Mouse (Mus musculus): ENCODE data around the gene Itpa.

Gene Itpa

DNA sequence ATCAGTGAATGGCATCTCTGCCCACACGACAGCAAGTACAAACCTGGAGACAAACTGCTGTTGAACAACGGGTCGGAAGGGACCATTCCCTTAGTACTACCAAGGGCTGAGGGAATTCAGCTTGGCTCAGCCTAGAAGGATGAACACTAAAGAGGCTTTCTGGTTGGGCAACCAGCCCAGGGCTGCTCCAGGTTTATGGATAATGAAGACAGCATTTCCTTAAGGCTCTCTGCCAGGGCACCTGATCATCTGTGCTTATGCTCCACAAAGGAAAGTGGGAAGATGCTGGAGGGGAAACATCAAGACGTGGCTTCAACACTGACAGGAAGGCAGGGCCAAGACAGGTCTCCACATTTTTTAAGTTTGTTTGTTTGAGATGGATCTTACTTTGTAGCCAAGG lies 57.0 kb downstream of the Itpa start:
- DNase-seq (ENCODE audit: low spot score in 2 of 2) = no peak

DNA sequence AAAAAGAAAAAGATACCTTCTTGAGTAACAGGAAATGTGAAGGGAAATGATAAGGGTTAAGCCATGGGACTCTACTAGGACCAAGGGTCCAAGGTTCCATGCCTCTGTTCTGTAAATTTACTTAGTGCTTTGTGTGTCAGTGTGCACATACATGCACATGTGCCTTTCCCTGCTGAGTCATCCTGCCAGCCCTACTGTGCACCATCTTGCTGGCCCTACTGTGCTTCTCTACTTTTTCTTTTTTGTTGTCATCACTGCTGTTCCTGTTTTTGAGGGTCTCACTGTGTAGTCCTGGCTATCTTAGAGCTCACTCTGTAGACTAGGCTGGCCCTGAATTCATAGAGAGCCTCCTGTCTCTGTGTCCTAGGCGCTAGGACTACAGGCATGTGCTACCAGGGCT lies 60.3 kb downstream of the Itpa start:
- DNase-seq (ENCODE audit: low spot score in 2 of 2) = no peak

DNA sequence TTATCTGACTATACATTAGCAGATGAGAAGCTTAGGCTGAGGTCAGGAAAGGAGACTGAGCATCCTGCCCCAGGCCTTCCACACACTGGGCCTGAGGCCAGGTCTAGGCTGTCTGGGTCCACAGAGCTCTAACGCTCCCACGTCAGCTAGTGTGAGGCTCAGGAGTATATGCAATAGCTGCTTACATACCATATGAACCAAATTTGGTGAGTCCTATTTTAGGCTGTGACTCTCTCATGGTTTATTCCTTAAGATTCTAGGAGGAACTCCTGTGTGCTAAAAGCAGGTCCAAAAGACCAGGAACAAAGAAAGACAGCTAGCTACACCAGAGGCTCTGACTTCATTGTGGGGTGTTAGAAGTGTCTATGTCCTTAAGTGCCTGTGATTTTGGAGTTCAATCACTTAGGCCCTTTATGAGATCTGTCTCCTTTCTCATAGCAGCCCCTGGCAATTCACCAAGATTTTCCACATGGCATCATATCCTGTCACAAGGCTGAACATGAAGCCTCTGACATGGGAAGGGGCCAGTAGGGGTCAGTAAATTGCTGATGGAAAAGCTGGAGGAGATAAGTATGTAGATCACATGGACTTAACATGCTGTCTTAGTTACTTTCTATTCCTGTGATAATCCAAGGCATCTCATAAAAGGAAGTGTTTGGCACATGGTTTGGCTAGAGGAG lies 61.6 kb downstream of the Itpa start:
- no peak for DNase-seq (ENCODE audit: low spot score in 2 of 2)

DNA sequence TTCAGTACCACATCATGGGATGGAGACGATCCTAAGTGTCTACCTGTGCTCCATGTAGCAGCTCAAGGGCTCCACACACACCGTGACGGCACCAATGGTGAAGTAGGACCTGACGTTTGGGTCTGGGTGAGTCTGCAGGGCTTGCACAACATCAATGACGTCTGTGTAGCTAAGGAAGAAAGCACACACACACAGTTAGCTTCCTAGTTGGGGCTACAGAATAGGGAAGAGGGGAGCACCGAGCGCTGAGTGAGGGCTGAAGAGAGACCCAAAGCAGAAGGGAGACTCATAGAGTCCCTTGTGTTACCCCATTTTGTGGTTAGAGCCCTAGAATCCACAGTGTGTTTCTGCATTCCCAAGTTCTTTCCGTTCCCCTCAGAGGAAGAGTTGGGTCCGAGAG lies 63.3 kb downstream of the Itpa start:
- DNase-seq (ENCODE audit: low spot score in 2 of 2) = no peak
